Mouse (Mus musculus): ENCODE measurements around the gene Hist1h2af.
"Not testable (repeated sequence)": the region's sequence is repeated elsewhere in the genome, so short reads cannot be mapped to it uniquely, and the experiment has no call there.

Gene Hist1h2af

DNA sequence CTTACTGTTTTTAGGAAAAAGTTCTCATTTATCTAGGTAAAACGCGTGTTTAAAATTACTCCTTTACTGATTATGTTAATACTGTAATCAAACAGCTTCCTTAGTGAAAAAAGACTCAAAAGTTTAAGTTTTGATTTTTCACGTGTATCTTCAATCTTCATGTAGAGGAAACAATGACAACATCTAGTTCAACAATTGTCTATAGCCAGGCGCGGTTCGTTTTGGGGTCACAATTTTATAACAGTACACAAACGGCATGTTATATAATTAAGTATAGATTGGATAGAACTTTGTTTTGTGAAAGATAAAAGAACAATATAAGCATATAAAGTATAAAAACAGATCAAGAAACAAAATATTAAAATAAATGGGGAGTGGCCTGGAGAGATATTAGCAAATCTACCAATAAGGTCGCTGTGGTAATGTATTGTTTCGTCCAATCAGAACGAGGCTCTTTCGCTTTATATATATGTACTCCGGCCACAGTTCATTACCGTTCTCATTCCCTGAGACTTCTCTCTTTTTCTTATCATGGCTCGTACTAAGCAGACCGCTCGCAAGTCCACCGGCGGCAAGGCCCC lies 41.7 kb downstream of the Hist1h2af start, which contains the start of gene Hist1h3d:
Gene Hist1h3d (plus strand): TSS at position 493 of the 581 bp plus-strand sequence.
- no peak for DNase-seq (ENCODE audit: extremely low spot score, low read depth, low spot score)

DNA sequence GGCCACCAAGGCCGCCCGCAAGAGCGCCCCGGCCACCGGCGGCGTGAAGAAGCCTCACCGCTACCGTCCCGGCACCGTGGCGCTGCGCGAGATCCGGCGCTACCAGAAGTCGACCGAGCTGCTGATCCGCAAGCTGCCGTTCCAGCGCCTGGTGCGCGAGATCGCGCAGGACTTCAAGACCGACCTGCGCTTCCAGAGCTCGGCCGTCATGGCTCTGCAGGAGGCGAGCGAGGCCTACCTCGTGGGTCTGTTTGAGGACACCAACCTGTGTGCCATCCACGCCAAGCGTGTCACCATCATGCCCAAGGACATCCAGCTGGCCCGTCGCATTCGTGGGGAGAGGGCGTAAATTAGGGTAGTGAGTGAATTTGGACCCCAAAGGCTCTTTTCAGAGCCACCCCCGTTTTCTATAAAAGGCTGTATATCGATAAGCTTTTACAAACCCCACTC lies 42.2 kb downstream of the Hist1h2af start:
- DNase-seq (ENCODE audit: extremely low spot score, low read depth, low spot score), result not testable (repeated sequence)

DNA sequence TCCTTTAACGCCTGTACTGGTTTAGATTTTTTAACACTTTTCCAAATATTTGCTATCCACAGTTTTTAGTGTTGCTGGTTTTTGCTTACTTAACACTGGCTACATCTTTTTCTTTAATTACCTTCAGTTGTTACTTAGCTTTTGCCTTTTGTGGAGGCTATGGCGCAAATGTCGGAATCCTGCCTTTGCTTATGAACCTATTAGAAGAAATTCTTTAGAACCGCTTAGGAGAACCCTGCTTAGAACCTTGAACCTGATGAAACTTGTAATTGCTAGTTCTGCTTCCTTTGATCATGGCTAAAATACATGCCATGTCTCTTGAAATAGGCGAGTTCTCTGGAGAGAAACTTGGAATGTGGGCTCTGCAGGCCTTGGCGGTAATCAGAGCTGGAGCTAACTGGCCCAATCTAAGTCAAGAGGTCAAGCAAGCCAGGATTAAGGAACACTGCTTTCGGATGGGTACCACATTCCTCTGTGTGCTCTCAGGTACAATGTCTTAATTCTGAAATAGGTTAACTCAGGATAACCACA lies 42.7 kb downstream of the Hist1h2af start:
- no peak for DNase-seq (ENCODE audit: extremely low spot score, low read depth, low spot score)

DNA sequence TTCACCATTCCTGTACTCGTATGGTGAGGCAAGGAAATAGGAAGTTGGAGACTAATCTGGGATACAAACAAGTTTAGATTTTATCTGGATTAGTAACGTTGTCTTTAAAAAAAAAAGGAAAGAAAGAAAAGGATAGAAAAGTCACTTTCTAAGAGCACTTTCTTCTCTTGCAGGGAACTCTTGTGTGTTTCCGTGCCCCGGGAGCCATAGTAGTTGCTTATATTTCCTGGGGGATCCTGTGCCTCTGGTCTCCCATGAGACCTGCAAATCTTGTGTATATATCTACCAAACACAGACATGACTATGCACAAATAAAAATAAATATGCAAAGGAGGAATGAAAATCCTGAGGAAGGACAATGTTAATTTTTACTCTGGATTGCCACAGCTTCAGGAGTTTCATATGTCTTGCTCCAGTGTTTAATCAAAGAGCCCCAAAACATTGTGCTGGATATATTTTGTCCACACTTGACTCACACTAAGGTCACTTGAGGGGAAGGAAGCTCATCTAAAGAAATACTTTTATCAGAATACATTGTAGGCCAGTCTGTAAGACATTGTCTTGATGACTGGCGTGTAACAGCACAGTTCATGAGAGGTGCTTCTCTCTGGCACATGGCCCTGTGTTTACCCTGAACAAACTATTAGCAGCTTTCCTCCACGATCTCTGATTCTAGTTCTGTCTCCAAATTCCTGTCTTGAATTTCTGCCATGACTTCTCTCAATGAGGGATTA lies 43.4 kb downstream of the Hist1h2af start:
- DNase-seq (ENCODE audit: extremely low spot score, low read depth, low spot score), result no peak

DNA sequence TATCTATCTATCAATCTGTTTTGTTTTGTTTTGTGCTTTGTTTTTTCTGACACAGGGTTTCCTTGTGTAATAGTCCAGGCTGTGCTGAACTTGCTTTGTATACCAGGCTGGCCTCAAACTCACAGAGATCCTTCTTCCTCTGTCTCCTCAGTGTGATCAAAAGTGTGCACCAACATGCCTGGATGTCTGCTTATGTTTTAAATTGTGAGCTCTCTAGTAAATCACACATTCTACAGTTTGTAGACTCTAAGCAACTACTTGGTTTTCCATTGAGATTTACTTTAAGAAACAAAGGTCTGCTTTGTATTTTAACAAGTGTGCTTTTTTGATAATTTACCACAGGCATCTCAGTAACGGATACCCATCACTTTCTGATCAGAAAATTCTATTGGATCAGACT lies 44.1 kb downstream of the Hist1h2af start:
- no peak for DNase-seq (ENCODE audit: extremely low spot score, low read depth, low spot score)

DNA sequence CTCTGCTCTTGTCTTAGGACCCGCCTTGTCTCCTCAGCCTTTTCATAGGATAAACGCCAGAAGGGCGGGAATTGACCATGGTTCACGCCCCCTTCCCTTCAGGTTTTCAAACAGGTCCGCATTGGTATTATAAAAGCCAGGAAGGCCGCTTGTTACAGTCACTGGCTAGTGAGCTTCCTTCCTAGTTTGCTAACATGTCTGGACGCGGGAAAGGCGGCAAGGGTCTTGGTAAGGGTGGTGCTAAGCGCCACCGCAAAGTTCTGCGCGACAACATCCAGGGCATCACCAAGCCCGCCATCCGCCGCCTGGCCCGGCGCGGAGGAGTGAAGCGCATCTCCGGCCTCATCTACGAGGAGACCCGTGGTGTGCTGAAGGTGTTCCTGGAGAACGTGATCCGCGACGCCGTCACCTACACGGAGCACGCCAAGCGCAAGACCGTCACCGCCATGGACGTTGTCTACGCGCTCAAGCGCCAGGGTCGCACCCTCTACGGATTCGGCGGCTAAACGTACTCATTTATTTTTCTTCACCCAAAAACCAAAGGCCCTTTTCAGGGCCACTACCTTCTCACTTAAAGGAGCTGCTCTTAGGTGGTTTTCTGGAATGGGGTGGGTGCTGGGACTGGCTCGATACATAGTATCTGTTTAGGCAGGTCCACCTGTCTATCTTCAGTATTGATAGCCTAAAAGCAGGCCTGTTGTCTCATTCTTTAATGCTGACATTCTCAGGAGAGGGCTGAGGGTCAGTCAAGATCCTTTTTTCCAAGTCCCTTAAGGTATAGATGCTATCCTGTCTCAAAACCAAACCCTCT lies 47.9 kb downstream of the Hist1h2af start, which contains the start of gene Hist1h4d:
Gene Hist1h4d (plus strand): TSS at position 191 of the 811 bp plus-strand sequence.
- DNase-seq (ENCODE audit: extremely low spot score, low read depth, low spot score), result no peak

DNA sequence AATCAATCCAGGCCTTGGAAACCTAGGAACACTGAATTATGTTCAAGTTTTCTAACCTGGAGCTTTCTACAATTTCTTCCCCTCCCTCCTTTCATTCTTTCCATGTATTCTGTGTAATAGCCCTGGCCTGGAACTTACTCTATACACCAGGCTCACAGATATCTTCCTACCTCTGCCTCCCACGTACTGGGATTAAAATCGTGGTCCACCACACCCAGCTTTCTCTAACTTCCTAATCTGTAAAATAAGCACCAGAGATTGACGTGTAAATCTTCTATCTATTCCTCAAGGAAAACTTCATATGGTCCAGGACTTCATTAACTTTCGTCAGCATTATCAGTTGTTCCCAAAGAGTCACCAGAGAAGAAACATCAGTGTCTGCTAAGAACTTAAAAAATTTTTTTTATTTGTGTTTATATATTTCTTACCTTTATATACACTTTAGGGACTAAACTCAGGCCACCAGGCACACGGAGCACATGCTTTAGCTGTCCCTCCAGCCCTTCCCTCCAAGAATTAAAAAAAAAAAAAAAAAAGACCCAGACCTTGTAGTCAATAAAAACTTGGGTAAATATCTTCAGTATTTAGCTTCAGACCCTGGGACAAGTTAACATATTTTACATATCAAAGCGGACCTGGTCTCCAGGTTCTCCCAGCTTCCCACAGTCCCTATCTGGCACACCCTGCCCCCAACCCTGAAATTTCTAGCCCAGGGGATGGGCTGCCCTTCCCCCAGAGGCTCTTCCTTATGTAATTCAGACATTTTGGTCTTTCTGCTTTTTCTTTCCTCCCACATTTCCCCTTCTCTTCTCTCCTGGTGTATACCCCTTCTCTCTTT lies 48.7 kb downstream of the Hist1h2af start:
- DNase-seq (ENCODE audit: extremely low spot score, low read depth, low spot score), result no peak

DNA sequence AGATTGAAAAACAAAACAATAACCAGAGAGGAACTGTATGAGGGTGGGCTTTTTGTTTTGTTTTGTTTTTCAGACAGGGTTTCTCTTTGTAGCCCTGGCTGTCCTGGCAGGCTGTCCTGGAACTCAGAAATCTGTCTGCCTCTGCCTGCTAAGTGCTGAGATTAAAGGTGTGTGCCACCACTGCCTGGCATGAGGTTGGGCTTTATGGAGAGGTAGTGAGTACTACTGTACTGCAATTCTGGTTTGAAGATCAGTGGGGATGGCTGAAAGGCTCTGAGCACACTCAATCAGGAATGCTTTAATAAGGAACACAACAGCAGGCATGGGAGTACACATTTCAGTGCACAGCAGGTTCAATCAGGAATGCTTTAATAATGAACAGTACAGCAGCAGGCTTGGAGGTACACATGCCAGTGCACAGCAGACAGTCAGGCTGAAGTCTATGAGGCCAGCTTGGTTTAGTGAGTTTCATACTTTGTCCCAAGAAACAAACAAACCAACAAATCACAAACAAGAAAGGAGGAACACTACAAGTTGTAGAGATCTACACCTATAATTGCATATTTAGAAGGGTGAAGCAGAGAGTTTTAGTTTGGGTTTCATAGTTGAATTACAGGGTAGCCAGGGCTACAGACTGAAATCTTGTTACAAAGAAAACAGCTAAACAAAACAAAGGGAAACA lies 49.8 kb downstream of the Hist1h2af start:
- no peak for DNase-seq (ENCODE audit: extremely low spot score, low read depth, low spot score)
